Mouse (Mus musculus): ENCODE data around the gene Eln. TPM values are rescaled to one million over a fixed set of nuclear protein-coding genes. Genes with fewer than 3 reads are reported as not detected.

Eln gene
- polyA plus RNA-seq, 1 experiment, result 6.2 TPM

GRCm38 (mm10) chr5:134739951-134740350 is 7.2 kb downstream of the Eln start:
- TF ChIP-seq POLR2A (IDR thresholded peaks at IDR 0.05; ENCODE audit: borderline replicate concordance, control insufficient read depth, low read depth, low read length), result no peak
- no peak for TF ChIP-seq CTCF (IDR thresholded peaks at IDR 0.05; ENCODE audit: control insufficient read depth, insufficient read depth, low read length)
- Histone ChIP-seq H3K4me3 (replicated peaks; ENCODE audit: control insufficient read depth, low read depth, low read length) (no peak overlapping the region), H3K4me1 (ENCODE audit: control insufficient read depth, insufficient read depth, low read length) (no peaks in the 10 kb centered on the region), H3K27ac (ENCODE audit: control insufficient read depth, insufficient read depth, low read depth, low read length, poor library complexity) (no peak overlapping the region)
- WGBS, result 58% methylated on average over 3 of the region's 3 CpGs

GRCm38 (mm10) chr5:134734920-134735319 is 12.2 kb downstream of the Eln start:
- no peak for TF ChIP-seq POLR2A (IDR thresholded peaks at IDR 0.05; ENCODE audit: borderline replicate concordance, control insufficient read depth, low read depth, low read length)
- no peak for TF ChIP-seq CTCF (IDR thresholded peaks at IDR 0.05; ENCODE audit: control insufficient read depth, insufficient read depth, low read length)
- H3K4me1 ChIP-seq (ENCODE audit: control insufficient read depth, insufficient read depth, low read length), result no peaks in the 10 kb centered on the region
- no peak overlapping the region for H3K4me3 ChIP-seq (replicated peaks; ENCODE audit: control insufficient read depth, low read depth, low read length)
- WGBS, result 62% methylated on average over 2 of the region's 2 CpGs
- H3K27ac ChIP-seq (ENCODE audit: control insufficient read depth, insufficient read depth, low read depth, low read length, poor library complexity), result no peak overlapping the region

- Histone ChIP-seq H3K4me3 (replicated peaks; ENCODE audit: control insufficient read depth, low read depth, low read length) (no peak overlapping the region), H3K4me1 (ENCODE audit: control insufficient read depth, insufficient read depth, low read length) (no peaks in the 10 kb centered on the region), H3K27ac (ENCODE audit: control insufficient read depth, insufficient read depth, low read depth, low read length, poor library complexity) (no peak overlapping the region)
- TF ChIP-seq POLR2A (IDR thresholded peaks at IDR 0.05; ENCODE audit: borderline replicate concordance, control insufficient read depth, low read depth, low read length), result no peak
- TF ChIP-seq CTCF (IDR thresholded peaks at IDR 0.05; ENCODE audit: control insufficient read depth, insufficient read depth, low read length), result no peak
- 66% methylated on average over 5 of the region's 5 CpGs for WGBS
Observed at GRCm38 (mm10) chr5:134734072-134734471, 13.1 kb downstream of the Eln start.

GRCm38 (mm10) chr5:134733241-134733640 is 13.9 kb downstream of the Eln start:
- no peak overlapping the region for H3K4me3 ChIP-seq (replicated peaks; ENCODE audit: control insufficient read depth, low read depth, low read length)
- no peaks in the 10 kb centered on the region for H3K4me1 ChIP-seq (ENCODE audit: control insufficient read depth, insufficient read depth, low read length)
- WGBS, result 54% methylated on average over 4 of the region's 4 CpGs
- H3K27ac ChIP-seq (ENCODE audit: control insufficient read depth, insufficient read depth, low read depth, low read length, poor library complexity), result no peak overlapping the region
- TF ChIP-seq CTCF (IDR thresholded peaks at IDR 0.05; ENCODE audit: control insufficient read depth, insufficient read depth, low read length), result no peak
- no peak for TF ChIP-seq POLR2A (IDR thresholded peaks at IDR 0.05; ENCODE audit: borderline replicate concordance, control insufficient read depth, low read depth, low read length)

GRCm38 (mm10) chr5:134729124-134729523 is 18.0 kb downstream of the Eln start:
- no peaks in the 10 kb centered on the region for H3K4me1 ChIP-seq (ENCODE audit: control insufficient read depth, insufficient read depth, low read length)
- no peak for TF ChIP-seq CTCF (IDR thresholded peaks at IDR 0.05; ENCODE audit: control insufficient read depth, insufficient read depth, low read length)
- TF ChIP-seq POLR2A (IDR thresholded peaks at IDR 0.05; ENCODE audit: borderline replicate concordance, control insufficient read depth, low read depth, low read length), result no peak
- WGBS, result 85% methylated on average over 12 of the region's 12 CpGs
- H3K27ac ChIP-seq (ENCODE audit: control insufficient read depth, insufficient read depth, low read depth, low read length, poor library complexity), result no peak overlapping the region
- H3K4me3 ChIP-seq (replicated peaks; ENCODE audit: control insufficient read depth, low read depth, low read length), result no peak overlapping the region

GRCm38 (mm10) chr5:134728535-134728934 is 18.6 kb downstream of the Eln start:
- 70% methylated on average over 3 of the region's 3 CpGs for whole genome bisulfite sequencing
- TF ChIP-seq CTCF (IDR thresholded peaks at IDR 0.05; ENCODE audit: control insufficient read depth, insufficient read depth, low read length), result no peak
- no peak for TF ChIP-seq POLR2A (IDR thresholded peaks at IDR 0.05; ENCODE audit: borderline replicate concordance, control insufficient read depth, low read depth, low read length)

GRCm38 (mm10) chr5:134727001-134727639 is 20.0 kb downstream of the Eln start:
- no peaks in the 10 kb centered on the region for H3K4me1 ChIP-seq (ENCODE audit: control insufficient read depth, insufficient read depth, low read length)
- TF ChIP-seq POLR2A (IDR thresholded peaks at IDR 0.05; ENCODE audit: borderline replicate concordance, control insufficient read depth, low read depth, low read length) (no peak), CTCF (IDR thresholded peaks at IDR 0.05; ENCODE audit: control insufficient read depth, insufficient read depth, low read length) (no peak)
- H3K4me3 ChIP-seq (replicated peaks; ENCODE audit: control insufficient read depth, low read depth, low read length), result no peak overlapping the region
- 62% methylated on average over 8 of the region's 8 CpGs for whole genome bisulfite sequencing
- H3K27ac ChIP-seq (ENCODE audit: control insufficient read depth, insufficient read depth, low read depth, low read length, poor library complexity), result no peak overlapping the region

More at GRCm38 (mm10) chr5:134728535-134728934, 18.6 kb downstream of the Eln start:
- Histone ChIP-seq H3K4me3 (replicated peaks; ENCODE audit: control insufficient read depth, low read depth, low read length) (no peak overlapping the region), H3K27ac (ENCODE audit: control insufficient read depth, insufficient read depth, low read depth, low read length, poor library complexity) (no peak overlapping the region), H3K4me1 (ENCODE audit: control insufficient read depth, insufficient read depth, low read length) (no peaks in the 10 kb centered on the region)

- TF ChIP-seq CTCF (IDR thresholded peaks at IDR 0.05; ENCODE audit: control insufficient read depth, insufficient read depth, low read length), result no peak
- TF ChIP-seq POLR2A (IDR thresholded peaks at IDR 0.05; ENCODE audit: borderline replicate concordance, control insufficient read depth, low read depth, low read length), result no peak
- 59% methylated on average over 4 of the region's 4 CpGs for WGBS
- Histone ChIP-seq H3K4me1 (ENCODE audit: control insufficient read depth, insufficient read depth, low read length) (no peaks in the 10 kb centered on the region; the same call in 1 of the 2 replicates), H3K27ac (ENCODE audit: control insufficient read depth, insufficient read depth, low read depth, low read length, poor library complexity) (no peak overlapping the region), H3K4me3 (replicated peaks; ENCODE audit: control insufficient read depth, low read depth, low read length) (no peak overlapping the region)
Observed at GRCm38 (mm10) chr5:134725299-134725698, 21.8 kb downstream of the Eln start.
